Mouse (Mus musculus) adrenal gland, adult 2 months (tissue): ENCODE results near the gene Disp2. TPM values are rescaled to one million over a fixed set of nuclear protein-coding genes. Genes with fewer than 3 reads are reported as not detected.

ENCODE experiments used
- DNase-seq: peaks from one replicate; pipeline ENCODE4 v3.0.0; 2021
- polyA plus RNA-seq: library from polyadenylated mRNA; depleted of rRNA; stranded (reverse); fragments of >200 nt; gene quantifications from 2 replicates; pipeline ENCODE4 v1.2.3, GENCODE M21; 2012
- total RNA-seq, 2 experiments: library from RNA; stranded (reverse); gene quantifications; 2 replicates each; pipeline ENCODE4 v1.2.3; 2021

Gene Disp2
- total and polyA plus RNA-seq, 3 experiments, result 27.0 to 38.5 (median 27.7) TPM

DNA sequence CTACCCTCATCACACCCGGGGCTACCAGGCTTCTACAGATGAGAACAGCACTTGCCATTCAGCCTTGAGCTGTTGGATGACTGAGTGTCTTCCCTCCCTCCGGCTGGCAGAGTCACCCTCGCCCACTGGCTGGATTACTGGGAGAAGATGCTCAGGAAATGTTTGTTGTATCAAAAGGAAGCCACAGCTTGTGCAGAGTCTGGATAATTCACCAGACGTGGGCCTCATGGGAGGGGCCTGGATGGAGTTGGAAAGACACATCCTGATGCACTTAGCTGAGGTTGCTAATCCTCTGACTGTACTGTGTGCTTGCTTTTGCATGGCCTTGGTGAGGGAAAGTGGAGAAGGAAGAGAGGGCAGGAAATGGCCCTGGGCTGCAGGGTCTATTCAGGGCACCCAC lies 23.4 kb upstream of the Disp2 start:
- DNase-seq, result no peak

DNA sequence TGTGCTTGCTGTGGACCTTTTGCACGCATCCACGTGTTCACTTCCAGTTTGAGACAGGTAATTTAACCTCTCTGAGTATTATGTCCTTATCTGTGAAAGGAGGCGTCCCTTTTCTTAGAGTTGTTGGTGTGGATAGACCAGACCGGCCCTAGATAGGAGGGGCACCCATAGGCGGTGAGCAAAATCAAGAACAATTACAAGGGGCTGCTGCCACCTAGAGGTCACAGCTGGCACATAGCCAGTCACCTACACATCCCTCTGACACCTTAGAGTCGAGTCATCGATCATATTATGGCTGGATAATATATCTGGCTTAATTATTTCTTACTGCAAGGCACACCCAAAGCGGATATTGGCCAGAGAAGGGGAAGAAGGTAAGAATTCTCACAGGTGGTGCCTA lies 19.7 kb upstream of the Disp2 start:
- no peak for DNase-seq

DNA sequence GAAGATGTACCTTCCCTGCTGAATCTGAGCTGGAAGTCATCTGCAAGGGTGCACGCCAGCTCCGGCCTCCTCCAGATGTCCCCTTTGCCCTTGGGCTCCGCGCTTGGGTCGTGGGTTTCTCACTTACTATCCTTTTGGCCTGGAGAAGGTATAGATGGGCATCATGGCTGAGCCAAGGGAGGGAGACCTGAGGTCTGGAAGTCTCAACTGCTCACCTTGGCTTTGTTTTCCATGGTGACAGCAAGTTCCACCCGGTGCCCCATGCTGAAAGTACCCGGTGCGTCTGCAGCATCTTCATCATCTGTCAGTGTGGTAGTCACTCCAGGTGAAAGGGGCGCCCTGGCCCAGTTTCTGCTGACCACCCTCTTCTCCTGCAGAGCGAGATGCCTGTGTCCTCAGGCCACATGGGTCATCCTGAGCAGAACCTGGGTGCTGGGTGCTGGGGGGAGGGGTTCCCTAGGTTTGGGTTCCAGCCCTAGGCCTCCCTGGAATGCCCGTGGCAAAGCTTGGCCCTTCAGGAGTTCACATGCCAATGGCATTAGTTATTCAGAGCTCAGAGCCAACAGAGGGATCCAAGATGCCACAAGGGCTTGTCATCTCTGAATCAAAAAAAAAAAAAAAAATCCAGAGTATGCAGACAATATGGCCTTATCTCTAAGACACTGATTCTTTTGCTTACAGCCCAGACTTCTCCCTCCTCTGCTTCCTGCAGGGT lies 19.1 kb upstream of the Disp2 start:
- DNase-seq, result peak; percentile 38

DNA sequence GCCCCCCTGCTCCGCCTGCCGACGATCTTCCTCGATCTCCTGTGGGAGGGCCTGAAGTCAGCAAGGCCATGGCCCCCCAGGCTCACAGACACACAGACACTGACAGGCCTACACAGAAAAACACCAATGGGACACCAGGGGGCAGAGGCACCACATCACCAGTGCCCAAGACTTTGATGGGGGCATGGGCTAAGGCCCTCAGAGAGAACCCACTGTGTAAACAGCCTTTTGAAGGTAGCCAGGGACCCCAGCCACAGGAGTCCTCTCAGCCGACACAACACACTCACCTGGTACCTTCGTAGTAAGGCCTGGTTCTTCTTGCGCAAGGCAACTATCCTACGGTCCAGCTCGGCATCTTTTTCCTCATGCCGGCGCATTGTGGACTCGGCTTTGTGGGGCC lies 18.2 kb upstream of the Disp2 start:
- DNase-seq, result no peak

DNA sequence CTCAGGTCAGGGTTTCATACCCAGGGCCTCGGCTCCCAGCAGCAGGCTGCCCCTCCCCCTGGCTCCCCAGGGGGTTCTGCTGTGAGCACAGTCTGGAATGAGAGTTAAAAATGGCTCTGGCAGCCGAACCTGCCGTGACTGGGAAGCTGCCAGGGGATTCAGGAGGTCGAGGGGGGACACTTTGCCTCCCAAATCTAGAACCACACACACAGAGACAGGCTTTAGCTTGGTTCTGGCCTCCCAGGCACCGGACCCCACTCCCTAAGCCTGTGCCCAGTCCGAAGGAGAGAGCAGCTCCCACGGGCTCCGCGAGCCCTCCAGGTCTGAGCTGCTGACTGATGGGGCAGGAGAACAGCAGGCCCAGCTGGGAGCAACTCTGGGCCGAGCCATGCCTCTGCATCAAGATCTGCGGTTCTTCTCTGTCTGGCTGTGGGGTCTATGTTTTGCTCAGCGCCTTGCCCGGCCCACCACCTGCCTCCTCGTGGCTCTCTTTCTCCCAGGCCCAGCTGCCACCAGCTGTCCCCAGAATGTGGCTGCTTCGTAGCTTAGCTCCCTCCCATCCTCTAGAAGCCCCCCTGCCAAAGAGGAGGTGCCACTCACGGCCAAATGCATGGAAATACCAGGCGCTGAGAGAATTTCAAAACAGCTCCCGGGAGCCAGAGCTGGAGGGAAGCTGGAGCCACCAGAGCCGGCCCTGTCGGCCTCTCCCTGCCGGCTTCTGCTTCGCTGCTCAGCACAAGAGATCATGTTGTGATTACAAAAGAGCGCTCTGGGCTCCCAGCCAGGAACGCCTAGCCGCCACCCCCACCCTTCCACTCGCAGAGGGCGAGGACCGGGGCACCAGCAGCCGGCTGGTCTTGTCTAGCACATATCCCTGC lies 17.4 kb upstream of the Disp2 start, which contains the start of gene Ccdc9b:
TSS of gene Ccdc9b (minus strand) at position 756 of the 878 bp plus-strand sequence.
- peak; percentile 97 for DNase-seq

DNA sequence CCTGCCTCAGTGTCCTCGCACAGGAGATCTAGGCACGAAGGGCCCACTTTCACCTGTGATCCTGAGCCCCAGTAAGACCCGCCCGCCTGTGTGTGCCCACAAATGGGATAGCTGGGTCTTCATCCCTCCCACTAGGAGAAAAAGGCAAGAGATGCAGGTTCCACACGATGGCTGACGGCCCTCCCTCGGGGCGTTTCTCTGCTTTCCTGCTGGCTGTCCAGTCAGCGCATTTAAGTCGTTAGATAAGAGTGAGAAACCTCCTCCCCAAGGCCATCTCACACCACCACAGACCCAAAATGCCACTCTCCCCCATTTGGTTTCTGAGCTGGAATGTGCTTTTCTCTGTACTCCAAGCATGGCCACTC lies 16.8 kb upstream of the Disp2 start:
- no peak for DNase-seq

DNA sequence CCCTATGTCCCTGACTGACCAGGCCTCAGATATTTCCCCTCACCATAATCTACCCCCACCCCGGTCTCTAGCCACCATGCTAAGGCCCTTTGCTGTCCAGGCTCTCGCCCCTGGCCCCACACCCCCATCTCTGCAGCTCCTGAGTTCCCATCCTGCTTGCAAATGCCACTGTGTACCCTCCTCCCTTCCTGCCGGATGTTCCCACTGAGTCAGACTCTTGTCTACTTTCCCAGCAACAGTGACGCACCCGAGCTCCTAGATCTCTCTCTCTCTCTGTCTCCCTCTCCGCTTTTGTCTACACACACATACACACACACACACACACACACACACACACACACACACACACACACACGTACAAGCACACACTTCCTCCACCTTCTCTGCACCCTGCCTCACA lies 16.1 kb upstream of the Disp2 start:
- DNase-seq, result peak; percentile 60

DNA sequence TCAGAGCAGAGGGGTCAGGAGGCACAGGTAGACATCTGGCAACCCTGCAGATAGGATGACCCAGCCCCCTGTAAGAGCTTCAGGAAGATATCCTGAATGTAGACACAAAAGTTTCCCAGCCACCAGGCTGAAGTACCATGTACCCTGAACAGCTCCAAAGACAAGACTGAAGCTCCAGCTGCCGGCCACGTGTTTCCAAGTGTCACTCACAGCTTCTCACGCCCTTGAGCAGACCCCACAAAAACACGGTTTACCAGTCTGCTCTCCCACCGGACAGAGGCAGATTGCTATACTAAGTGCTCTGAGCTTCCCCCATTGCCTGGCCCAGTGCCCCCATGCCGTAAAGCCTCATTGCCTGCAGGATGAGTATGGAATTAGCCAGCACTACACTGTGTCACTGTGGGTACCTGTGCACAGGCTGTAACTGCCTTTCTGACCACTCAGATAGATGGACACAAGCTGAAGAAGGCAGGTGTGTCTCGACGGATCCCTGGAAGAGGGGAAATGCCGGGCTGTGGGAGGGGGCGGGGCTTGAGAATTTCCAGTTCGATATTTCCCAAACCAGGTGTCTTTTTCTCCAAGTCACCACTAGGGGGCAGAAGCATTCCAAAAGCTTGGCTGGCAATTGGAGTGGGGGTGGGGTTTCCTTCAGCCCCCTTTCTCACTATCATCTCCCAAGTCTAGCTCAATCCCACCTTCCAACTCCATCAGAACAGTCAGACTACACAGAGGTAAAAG lies 15.3 kb upstream of the Disp2 start:
- peak; percentile 34 for DNase-seq

DNA sequence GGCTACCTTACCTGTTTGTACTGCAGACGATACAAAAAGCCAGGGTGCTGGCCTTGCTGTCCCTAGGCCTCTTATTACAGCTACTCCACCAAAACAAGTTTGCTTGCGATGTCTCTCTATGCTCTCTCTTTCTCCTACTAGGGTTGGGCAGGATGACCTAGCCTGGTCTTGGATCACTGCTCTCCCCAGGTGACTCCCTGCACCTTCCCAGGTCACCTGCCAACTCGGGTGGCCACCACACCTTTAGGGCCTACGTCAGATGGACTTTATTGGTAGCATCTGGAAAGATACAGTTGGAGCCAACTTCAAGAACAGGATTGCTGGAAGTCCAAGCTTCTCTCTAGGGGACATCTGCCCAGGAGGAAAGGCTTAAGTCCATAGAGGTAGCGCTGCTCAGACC lies 14.6 kb upstream of the Disp2 start:
- DNase-seq, result no peak

DNA sequence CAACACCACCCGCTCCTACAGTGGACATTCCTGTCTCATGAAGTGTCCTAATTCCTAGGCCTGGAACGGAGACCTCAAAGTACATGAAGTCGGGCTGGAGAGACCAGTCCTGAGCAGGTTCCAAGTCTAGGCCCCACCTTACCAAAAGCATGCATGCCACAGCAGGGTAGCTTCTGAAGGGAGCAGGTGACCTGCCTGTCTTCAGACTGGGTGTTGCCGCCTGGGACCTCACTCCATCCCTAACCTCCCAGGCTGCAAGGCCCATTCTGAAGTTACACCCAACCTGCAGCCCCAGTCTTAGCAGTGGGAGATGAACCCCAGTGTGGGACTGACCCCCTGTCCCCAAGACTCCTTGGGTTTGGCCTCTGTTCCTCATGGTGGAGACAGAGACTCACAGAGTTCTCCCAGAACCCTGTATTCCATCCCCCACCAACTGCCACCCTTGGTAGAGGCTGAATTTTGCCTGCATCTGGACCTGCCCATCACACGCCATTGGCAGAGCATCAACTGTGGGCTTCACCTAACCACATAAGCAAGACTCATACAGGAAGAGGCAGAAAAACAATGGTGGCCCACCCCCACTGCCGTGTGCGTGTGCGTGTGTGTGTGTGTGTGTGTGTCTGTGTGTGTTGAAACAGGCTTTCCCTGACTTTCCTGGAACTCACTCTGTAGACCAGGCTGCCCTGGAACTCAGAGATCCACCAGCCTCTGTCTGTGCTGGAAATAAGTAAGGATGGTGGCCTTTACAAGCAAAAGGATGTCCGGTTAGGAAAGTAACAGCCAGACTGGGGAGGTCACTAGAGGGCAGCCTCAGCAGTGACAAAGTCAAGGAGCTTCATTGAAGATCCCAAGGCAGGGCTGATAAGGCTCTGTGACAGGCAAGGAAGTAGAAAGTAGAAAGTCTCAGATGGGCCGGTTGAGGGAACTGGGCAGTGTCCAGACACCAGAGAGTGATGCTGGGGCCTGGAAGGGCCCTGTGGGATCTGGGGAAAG lies 13.2 kb upstream of the Disp2 start:
- peak; percentile 40 for DNase-seq

DNA sequence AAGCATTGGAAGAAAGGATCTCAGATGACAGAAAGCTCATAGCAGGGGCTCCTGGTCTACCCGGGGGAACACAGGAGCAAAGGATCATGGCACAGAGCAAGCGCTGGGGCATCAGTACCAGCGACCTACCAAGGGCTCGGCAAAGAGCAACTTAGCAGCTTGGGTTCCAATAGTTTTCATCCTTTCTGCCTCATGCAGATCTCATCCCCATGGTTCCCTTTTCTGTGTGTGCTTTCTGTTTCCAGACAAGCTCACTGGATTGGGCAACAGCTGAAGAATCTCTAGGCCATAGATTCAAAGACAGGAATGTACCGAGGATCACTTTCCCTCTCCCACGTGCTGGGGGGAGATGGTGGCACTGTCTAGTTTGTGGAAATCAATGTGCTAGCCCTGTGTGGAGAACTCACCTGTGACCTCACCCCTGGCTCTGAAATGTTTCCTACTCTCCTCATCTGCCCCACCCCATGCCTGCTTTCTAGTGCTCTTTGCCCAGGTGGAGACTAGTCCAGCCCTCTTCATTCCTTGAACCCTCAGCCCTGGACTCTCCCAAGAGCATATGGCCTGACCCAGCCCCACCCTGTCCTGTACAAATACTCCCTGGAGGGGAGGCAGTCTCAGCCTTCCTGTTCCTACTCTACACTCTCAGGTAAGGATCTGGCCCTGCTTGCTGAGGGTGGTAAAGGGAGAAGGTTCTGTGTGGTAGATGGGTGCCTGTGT lies 7.2 kb upstream of the Disp2 start, which contains the start of gene Phgr1:
TSS of gene Phgr1 (plus strand) at position 612 of the 717 bp plus-strand sequence.
- DNase-seq, result no peak

DNA sequence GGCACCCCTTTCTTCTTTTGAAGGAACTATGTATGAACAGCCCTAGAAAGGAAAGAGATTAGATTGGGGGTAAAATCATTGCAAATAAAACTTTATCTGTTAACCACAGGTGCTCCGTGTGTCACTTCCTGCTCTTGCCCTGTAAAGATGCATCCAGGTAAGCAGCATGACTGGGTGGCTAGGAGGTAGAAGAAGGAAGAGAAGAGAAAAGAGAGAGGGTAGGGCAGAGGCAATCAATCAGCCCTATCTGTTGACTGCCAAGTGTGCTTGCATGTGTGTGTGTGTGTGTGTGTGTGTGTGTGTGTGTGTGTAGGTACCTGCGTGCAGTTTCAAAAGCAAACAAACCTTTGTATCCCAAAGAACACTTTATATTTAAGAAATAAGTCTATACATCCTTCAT lies 5.0 kb upstream of the Disp2 start:
- no peak for DNase-seq

DNA sequence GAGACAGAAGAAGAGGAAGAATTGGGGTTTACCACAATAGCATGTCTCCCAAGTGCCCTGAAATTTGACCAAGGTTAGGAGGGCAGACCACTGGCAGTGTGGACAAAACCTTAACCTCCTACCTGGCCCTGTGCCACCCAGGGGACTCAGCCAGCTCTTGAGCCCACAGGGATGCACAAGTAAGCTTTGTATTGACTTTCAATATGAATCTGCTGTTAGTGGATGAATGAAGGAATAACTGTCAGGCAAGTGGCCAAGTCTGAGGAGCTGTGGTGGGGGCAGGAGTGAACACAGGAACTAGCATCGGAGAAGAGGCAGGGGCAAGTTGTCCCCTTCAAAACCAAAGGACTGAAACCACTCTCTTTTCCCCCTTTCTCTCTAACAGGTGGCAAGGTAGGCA lies 4.1 kb upstream of the Disp2 start:
- DNase-seq, result no peak

DNA sequence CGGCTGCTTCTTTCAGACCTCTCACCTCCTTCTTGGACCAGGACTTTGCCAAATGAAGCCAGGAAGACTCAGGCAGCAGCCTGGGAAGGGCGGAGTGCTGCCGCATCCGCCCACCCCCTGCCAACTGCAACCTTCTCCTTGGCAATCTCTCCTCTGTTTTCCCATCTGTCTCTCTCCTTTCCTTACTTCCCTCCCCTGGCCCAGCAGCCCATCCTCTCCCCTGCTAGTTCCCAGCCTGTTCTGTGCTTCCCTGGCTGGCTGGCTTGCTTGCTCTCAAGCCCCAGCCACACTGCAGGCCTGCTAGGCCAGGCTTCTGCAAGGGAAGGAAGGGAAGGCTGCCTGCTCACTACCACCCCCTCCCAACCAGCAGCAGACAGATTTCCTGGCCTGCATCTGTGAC lies 3.7 kb upstream of the Disp2 start:
- DNase-seq, result no peak

DNA sequence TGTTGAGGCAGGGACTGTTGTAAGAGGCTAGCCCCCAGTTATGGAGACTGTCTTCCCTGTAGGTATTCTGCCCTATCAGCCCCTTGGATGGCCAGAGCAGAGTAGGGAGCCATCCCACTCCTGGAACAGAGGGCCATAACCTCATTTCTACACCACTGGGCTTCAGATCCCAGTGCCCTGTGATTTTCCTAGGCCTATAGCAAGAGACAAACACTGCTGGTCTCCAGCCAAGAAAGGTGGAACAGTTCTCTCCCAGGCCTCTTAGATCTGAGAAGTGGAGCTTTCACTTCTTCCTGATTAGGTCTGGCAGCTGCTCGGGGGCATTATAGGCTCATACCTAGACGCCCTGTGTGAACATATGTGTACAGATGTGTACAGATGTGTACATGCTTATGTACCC lies 3.2 kb upstream of the Disp2 start:
- no peak for DNase-seq

DNA sequence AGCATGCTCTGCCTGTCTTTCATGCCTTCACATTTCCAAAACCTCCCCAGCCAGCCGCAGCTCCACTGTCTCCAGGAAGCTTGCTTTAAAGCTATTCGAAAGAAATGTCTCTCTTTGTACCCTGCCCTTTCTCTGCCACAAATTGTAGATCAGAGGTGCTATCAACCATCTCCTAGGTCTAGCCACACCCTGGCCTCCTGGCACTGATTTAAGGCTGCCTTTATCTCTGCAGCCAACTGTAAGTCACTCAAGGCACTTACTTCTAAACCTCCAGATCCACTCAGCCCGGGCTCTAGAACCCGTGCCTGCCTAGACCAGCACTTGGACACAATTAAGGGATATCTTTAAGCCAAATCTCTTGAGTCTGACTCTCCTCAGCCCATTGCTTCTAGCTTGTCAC lies 1.1 kb upstream of the Disp2 start:
- no peak for DNase-seq

DNA sequence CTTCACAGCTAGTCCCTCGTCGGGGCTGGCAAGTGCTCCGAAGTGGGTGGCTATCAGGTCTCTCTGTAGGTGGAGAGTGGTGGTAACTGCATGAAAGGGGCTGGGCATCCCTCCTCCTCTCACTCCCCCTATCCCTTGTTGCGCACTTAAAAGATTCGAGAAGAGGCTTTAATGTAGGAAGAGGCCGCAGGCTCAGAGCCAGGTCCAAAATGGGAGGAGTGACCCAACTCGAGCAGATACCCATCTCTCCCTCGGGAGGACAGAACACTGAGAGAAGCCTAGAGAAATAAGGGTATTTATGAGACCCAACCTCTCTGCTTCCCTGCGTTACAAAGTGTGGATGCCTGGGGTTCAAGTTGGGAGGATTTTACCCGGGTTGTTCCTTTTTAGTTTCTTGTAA lies 454 bp upstream of the Disp2 start:
- no peak for DNase-seq

DNA sequence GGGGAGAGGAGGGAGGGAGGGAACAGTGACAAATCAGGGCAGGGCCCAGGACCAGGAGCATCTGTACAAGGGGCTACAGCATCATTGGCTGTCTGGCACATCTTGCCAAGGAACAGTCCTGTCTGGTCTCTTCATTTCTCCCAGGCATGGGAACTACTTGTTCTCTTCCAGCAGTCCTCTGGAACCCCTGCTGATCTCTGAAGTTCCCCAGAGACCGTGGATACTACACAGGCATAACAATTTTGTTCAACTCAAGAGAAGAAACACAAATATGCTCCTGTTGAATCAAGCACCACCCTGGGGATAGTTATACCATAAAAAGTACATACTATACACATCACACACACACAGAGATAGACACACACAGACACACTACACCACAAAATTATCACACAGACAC lies 1.6 kb downstream of the Disp2 start:
- DNase-seq, result no peak

DNA sequence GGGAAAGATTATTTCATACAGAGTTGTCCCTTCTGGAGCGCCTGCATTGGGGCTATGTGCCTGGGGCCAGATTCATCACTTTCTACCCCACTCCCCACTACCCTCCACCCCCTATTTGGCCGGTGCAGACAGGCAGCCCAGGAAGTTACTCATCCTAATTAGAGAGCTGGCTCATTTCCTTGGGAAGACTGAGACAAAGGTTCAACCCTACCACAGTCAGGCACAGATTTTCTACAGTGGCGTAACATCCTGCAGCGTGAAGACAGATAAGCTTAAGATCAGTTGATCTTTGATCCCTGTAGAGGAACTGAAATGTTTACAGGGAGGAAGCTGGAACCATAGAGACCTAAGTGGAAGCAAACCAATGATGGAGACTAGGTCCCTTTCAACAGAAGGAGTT lies 2.8 kb downstream of the Disp2 start:
- DNase-seq, result no peak

DNA sequence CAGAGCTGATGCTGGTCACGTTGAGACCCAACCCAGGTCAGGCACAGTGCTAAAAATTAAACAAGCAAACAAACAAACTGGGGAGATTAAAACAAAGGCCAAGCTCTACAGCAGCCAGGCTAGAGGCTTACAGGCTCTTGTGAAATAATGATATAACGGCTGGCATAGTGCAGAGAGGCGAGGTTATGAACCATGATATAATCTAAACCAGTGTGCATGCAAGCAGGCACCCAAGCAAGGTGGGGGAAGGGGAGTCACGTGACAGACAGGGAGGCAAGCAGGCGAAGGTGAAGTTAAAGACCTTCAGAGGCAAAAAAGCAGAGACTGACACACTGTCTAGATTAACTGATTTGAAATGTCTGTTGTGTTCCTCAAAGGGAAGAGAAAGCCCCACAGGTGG lies 3.6 kb downstream of the Disp2 start:
- no peak for DNase-seq

DNA sequence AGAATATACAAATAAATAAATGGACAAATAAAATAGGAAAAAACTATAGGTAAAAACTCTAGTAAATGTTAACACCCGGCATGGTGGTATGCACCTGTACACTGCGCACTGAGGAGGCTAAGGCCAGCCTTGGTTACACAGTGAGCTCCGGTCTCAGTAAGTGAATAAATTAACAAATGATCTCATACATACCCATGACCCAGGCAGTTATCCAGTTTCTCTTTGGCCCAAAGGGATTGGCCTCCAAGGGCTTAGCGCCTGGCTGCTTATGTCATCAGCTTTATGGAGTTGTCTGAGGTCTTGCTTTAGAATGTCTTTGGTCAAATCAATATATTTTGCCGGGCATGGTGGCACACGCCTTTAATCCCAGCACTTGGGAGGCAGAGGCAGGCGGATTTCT lies 4.1 kb downstream of the Disp2 start:
- no peak for DNase-seq
